Mouse (Mus musculus) spleen, adult 2 months (tissue): Measurements from ENCODE around the gene Akap2.

Experiments
- CTCF ChIP-seq: fragments of 200-500 bp; IDR thresholded peaks from 2 replicates; pipeline ENCODE4 v1.5.1; 2011; ENCODE audit warnings: mild to moderate bottlenecking, inconsistent platforms; ENCODE audit not compliant: insufficient read depth, insufficient read length, insufficient replicate concordance; ENCODE audit errors: extremely low read depth
- POLR2A ChIP-seq: fragments of 200-500 bp; IDR thresholded peaks from 2 replicates; pipeline ENCODE4 v1.6.1; 2011; ENCODE audit warnings: low read depth, low read length, inconsistent platforms

DNA sequence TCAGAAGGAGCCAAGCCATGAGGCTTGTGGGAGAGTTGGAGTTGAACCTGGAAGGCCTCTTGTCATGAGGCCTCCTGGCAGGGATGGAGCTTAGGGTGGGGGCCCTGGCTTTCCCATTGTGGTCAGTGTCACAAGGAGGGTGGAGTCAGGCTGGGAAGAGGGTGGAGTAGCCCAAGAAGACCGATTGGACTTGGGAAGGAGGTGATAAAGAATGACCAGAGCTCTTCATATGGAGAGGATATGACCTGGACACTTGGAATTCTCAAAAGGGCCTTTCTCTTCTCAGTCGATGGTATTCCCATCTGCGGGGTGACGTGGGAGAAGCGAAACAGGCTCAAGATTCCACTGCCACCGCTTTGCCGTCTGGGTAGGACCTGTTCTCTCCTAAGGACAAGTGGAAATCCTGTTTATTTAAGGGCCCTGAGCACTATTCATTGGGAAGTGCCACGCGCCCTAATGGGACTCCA is 38.4 kb upstream of the Akap2 start:
- TF ChIP-seq CTCF, result no peak
- no peak for TF ChIP-seq POLR2A
